Mouse (Mus musculus) B cell, adult (primary cell): ENCODE results near the gene Agxt. TPM values are rescaled to one million over a fixed set of nuclear protein-coding genes. Genes with fewer than 3 reads are reported as not detected.

ENCODE experiments used
- total RNA-seq: library from RNA; stranded (reverse); gene quantifications from 4 replicates; pipeline ENCODE4 v1.2.4, GENCODE M21; 2023; ENCODE audit not compliant: inconsistent age

Agxt gene
- not detected in 4 replicates for total RNA-seq

DNA sequence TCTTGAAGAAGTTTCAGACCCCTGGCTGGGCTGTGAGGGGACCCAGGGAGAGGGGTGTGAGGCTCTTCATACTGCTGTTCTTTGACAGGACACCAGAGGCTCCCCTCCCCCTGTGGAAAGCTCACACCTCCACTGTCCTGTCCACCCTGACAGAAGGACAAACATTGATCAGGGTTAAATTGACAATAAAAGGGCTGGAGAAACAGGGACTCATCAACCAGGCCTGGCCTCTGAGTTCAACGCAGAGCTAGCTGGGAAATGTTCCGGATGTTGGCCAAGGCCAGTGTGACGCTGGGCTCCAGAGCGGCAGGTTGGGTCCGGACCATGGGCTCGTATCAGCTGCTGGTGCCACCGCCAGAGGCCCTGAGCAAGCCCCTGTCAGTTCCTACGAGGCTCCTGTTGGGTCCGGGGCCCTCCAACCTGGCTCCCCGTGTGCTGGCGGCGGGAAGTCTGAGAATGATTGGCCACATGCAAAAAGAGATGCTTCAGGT, at the start of gene Agxt:
Agxt (plus strand) TSS at position 205 of the 491 bp plus-strand sequence.

GRCm38 (mm10) chr1:93101571-93102061, 33.4 kb upstream of the Agxt start, which contains the start of gene Kif1a:
Gene Kif1a (minus strand): TSS chr1:93101951.

GRCm38 (mm10) chr1:93160501-93161133, 25.6 kb downstream of the Agxt start, which contains the start of gene 2310007B03Rik:
Gene 2310007B03Rik (minus strand): TSS chr1:93160948.

DNA sequence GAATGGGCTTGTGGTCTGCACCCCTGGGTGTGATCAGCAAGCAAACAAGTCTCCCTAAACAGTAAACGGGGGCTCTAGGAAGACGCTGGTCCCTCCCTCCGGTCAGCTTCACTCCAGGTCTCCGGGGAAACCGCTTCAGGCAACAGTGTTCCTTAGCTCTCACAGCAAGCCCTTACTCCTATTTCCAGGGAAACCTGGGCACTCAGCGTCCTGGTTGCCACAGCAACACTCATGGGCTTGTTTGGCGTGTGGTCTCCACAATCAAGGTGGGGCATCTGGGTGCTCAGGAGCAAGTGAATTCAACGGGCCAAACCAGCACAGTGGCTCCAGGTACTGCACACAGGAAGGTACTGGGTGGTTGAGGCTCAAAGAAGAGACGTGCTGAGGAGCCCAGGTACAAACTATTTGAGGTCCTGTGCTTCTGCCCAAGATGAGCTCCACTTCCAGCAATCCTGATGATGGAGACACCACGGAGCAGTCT, 33.3 kb downstream of the Agxt start, which contains the start of gene Crocc2:
Crocc2 (plus strand) TSS at position 431 of the 481 bp plus-strand sequence.

Other genes starting within 250 kb of the Agxt start
- gene Ankmy1, start 232.3 kb upstream of the Agxt start, total RNA-seq = 0.48 to 0.72 TPM (median 0.54 TPM) in 4 replicates
- gene Dusp28, start 228.3 kb upstream of the Agxt start, total RNA-seq = 4.0 to 6.3 TPM (median 4.8 TPM) in 4 replicates
- gene Rnpepl1, start 224.5 kb upstream of the Agxt start, total RNA-seq = 97.6 to 107 TPM (median 98.9 TPM) in 4 replicates
- 21.5 to 32.8 TPM (median 22.9 TPM) in 4 replicates for gene Capn10, start 200.9 kb upstream of the Agxt start, total RNA-seq
- 0.39 to 3.2 TPM (median 1.6 TPM) in 4 replicates for gene Gpr35, start 184.4 kb upstream of the Agxt start, total RNA-seq
- gene Aqp12, start 128.9 kb upstream of the Agxt start, total RNA-seq = not detected in 4 replicates
- 0.06 TPM in 1 of 4 replicates, not detected in the others for gene Kif1a, start 33.3 kb upstream of the Agxt start, total RNA-seq
- not detected in 4 replicates for gene 2310007B03Rik, start 25.7 kb downstream of the Agxt start, total RNA-seq
- gene Crocc2, start 33.5 kb downstream of the Agxt start, total RNA-seq = not detected in 4 replicates
- 0.66 to 1.8 TPM (median 0.94 TPM) in 4 replicates for gene Sned1, start 100.6 kb downstream of the Agxt start, total RNA-seq
- gene Mterf4, start 170.7 kb downstream of the Agxt start, total RNA-seq = 14.6 to 23.0 TPM (median 18.2 TPM) in 4 replicates
- gene Ppp1r7, start 207.6 kb downstream of the Agxt start, total RNA-seq = 20.6 to 30.1 TPM (median 25.2 TPM) in 4 replicates
- 2.0 to 4.5 TPM (median 2.9 TPM) in 4 replicates for gene Pask, start 208.2 kb downstream of the Agxt start, total RNA-seq
- 0.26 to 1.3 TPM (median 0.60 TPM) in 4 replicates for gene Ano7, start 238.7 kb downstream of the Agxt start, total RNA-seq